Mouse (Mus musculus): ENCODE results near the gene Ptpre. TPM values are rescaled to one million over a fixed set of nuclear protein-coding genes. Genes with fewer than 3 reads are reported as not detected.

The Ptpre gene
- total RNA-seq, 2 experiments from 2014 or later: 5.0 to 7.4 TPM

DNA sequence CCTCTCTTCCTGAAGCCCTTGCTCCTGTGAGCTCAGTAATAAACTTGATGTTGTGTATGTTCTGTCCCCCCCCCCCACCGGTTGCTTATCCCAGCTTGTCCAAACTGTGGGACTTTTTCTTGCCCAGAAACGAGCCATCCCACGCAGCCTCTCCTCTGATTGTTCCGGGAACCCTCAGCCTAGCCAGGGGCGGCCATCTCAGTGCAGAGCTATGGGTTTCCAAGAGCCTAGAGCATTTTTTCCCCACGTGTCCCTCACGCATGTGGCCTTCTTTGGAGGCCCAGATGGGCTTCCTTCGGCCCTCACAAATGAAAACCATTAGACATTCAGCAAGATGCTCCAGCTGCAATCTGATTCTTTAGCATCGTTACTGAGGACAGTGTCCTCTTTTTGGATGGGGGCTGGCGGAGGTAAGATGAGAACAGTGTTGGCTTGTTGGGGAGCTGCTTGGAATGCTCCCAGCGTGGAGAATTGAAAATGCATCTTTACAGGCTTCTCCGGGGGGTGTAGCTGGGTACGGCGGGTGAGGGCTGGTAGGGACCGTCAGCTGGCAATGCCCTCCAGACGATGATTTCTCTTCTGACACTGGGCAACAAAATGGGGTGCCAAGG, 41.5 kb downstream of the Ptpre start:
- no peak for DNase-seq

DNA sequence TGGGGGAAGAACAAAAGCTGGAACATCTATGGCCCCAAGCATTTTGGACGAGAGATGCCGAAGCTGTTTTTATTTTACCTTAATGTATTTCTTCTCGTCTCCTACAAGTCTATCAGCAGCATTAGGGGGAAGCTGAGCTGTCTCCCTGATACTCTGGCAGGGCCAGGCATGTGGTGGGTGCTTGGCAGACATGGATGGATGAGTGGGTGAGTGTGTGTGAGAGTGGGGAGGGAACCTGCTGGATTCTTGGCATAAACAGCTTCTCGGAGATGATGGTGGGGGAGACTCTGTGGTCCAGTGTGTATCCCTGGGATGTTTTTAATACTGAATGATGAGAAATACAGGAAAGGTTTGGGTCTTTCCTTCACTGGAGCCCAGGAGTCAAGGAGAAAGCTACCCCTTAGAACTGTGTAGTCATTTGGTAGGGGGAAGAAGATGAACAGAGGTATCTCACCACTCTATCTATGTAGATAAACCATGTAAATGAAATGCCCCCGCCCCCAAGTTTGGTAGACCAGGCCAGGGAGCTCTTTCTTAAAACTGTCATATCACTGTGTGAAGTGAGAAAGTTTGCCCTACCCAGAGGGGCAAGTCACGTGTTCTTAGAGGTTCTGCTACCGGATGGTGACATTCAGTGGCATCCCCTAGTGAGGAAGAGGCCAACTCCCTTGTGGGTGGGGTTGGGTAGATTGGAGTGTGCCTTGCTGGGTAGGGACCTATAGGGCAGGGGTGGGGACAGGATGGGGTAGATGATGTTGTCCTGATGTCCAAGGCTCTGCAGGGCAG, 43.2 kb downstream of the Ptpre start:
- DNase-seq: no peak

DNA sequence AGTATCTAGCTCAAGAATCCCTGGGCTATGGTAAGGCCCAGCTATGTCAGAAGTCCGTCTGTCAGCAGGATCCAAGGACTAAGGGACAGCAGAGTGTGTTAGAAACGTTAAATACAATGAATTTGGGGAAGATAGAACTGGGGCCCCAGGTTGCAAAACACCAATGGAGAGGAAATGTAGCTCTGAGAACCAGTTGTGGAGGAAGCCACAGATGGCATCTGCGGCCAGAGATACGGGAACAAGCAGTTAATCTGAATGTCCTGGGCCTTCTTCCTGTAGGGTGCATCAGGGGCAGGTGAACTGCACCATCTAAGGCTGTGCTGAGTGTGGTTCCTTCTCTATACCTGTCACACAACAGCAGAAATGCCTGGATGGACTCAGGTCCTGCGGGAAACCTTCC, 43.8 kb downstream of the Ptpre start:
- no peak for DNase-seq

DNA sequence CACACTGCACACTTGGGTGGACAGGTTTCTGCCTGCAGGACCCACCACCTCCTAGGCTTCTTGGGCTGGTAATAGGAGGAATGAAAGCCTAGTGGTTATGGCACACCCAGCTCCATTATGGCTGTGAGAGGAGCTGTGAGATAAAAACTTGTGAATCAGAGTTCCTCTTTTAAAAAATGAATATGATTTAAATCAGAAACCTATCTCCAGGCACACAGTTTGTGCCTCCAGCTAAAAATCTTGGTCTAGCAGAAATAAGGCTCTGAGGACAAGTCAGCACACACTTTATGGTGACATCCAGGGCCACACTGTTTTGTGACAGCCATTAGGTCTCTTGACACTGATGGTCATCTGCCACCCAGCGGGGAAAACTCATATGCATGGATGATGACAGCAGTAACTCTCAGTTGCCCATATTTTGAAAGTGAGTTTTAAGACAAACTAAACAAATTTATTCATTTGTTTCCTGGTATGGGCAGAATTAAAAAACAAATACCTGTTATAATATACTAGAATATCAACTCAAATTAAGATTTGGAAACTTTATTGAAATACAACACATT, 47.9 kb downstream of the Ptpre start:
- DNase-seq: no peak

DNA sequence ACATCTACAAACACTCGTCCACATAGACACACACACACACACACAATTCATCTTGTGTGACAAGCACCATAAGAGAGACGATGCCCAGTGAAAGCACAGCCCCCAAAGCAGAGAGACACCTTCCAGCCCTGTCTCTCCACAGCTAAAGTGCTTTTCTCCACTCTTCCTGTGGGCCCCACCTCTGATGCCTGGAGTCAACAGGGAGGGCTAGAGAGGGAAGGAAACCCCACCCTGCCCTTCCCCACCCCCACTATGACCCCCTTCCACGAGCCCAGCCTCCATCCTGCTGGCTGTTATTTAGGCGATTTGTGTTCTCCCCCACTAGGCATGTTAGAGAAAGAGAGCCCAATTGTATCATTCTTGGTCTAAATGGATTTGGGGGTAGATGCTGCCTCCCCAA, 49.1 kb downstream of the Ptpre start:
- DNase-seq: no peak

DNA sequence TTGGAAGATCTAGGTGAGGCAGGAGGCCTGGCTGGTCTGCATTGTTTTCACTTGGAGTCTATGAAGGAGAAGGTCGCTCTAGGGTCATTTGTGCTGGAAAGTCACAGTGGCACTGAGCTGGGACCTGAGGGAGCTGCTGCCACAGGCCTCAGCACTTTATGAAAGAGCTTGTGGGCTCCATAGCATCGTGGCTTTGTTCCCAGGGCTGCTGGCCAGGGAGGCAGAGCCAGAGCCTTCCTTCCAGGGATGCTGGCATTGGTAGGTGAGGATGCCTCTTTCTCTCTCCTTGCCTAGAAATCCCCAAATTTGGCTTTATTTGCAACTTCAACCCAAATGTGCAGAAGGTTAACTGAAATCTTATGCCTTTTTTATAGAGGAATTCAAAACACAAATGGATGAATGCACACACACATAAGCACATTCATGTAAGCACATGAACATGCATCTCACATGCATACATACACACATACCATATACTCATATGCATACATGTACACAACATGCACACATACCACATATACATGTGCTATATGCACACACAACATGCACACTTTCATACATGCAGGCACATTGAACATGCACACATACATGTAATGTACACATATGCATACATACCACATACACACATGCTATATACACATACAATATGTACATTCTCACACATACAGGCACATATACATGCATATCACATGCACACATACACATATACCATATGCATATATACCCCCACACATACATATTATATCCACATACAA, 50.7 kb downstream of the Ptpre start:
- DNase-seq: no peak

DNA sequence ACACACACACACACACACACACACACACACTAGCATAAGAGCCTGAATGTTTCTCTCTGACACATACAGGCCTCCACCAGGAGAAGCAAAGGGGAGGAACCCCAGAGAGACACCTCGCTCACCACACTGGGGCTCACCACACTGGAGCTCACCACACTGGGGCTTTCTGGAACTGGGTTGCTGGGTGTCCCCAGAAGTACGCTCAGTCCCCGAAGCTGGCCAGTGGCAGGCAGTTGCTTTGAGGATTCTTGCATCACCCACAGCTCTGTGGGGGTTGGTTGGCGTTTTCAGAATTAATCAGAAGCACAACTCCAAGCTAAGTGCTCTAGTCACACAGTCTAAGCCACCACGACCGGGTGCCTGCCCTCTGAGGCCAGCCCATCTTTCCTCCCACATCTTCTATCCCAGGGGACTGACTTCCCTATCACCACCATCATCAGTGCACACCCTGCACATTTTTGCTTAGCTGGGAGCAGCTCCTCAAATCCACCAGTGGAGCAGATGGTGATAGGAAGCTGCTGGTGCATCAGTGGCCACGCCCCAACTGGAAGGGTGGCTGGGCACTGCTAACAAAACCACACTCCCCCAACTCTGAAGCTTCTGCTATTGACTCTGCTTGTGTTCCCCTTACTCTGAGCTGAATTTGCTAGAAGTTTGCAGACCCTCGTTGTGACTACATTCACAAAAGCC, 51.5 kb downstream of the Ptpre start:
- no peak for DNase-seq

DNA sequence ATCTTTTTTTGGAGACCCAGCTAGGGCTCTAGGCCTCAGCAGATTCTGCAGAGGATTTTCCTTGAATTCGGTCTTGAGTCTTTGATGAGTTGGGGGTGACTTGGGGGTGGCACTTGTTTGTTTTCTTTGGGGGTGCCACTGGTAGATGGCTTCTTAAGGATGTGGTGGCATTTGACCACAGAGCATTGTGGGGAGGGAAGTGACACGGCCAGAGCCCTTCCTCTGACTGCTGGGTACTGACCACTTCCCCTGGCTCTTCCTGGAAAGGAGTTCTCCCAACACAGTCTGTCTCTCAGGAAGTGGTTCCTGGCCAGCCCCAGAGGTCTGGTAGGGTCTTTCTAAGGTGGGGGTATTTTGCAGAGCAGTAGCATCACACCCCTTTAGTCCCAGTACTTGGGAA, 54.2 kb downstream of the Ptpre start:
- no peak for DNase-seq

DNA sequence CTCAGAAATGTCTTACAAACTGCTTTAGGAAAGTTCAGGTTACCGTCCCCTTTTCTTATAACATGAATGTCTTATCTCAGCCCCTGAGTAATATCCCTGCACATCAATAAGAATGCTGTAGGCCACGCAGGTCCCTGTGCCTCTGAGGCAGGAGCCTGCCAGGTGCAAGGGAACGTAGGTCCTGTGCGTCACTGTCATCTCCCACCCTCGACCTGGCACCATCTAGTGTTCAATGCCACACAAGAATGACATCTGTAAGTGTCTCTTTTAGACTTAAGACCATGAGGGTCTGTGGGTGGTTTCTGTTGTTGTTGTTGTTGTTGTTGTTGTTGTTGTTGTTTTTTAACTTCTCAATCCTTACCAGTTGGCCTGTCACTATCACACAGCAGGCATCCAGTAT, 56.0 kb downstream of the Ptpre start:
- DNase-seq: no peak

DNA sequence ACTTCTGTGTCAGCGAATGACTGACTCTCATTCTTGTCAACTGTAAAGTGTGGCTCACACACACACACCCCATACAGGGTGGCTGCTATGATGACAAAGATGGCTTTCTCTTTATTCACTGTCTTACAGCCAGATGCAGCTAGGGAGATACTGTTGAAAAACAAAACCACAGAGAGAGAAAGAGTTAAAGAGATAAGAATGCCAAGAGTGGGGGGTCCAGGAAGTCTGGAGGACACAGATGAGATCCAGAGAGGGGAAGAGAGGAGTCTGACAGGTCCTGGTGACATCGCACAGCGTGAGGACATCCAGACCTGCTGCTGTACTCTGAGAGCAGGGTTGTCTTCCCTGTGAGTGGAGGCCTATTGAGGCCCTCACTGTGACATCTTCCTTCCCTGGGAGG, 56.5 kb downstream of the Ptpre start:
- DNase-seq: no peak

DNA sequence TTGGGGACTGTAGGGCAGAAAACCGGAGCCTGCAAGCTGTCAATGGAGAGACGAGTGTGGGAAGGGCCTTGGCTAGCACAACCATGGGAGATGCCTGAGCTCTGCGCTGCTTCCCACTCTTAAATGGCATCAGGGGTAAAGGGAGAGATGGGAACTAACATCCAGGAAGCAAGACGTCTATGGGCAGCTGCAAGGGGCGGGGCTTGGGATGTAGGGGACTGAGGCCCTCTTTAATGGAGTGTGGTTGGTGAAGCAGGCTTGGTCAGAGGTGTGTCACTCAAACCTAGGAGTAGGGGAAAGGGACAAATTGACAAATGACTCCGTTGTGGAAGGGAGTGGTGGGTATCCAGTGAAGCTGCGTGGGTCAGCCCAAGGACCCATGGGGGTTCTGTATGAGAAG, 57.4 kb downstream of the Ptpre start:
- no peak for DNase-seq

DNA sequence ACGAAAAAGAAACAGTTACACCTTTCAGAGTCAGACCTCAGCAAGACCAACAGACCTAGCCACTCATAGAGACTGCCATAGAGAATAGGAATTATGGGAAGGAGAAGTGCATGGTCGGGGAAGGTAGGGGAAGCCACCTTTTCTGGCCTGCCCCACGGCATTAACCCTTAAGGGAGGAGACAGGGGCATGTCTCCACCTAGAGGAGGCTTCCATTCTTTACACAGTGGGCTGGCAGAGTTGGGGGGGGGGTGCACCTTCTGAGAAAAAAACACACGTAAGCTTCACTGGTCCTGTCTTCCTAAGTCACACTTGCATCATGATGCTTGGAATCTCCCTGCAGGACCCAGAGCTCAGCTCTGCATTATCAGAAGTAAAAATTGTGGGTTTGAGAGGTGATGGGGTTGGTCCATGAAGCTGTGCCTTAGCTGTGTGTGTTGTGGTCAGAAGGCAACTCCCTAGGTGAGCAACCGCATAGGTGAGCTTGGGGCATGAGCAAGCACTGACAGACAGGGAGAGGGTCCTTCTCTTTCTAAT, 58.4 kb downstream of the Ptpre start:
- DNase-seq: no peak

DNA sequence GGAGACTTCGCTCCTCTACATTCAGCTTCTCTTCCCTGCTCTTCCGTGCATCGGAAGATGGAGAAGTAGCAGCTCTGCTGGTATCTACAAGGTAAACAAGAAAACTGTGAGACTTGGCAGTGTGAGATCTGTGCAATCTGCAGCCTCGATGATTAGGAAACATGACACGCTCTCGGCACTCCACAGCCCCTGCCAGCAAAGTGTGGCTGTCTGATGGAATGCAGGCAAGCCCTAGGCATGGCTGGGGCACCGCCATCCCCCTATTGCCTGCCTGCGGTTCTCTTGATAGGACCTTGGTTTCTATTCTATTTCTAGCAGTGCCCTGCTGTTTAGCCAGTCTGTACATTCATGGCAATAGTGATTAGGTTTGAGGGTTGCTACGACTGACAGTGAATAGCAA, 59.7 kb downstream of the Ptpre start:
- peak; percentile 29 to 35 for DNase-seq

DNA sequence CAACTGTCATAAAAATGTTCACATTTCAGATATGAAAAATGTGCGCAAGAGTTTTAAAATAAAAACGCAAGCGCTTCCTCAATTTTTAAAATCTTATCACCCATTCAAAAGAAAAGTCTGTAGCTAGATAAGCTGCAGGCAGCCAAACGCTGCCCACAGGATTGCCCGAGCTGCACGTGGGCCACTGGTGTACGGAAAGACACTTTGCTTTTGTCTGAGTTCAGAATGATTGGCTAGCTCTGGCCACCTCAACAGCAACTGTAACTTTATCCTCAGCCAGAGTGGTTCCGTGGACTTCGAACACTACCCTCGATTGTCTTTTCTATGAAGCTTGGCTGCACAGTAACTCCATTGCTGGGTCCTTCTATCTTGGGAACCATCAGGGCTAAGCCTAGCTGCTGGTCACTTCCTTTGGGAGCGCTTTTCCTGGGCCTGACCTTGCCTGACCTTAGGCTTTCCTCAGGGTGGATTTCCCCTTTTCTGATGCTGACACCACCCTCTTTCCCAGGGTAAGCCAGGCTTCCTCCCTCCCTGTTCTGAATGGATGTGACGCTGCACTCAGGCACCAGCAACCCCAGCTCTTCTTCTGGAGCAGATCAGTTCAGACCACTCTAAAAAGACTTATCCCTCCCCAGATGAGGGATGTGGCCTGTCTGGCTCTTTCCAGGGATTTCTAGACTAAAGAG, 60.5 kb downstream of the Ptpre start:
- no peak for DNase-seq

DNA sequence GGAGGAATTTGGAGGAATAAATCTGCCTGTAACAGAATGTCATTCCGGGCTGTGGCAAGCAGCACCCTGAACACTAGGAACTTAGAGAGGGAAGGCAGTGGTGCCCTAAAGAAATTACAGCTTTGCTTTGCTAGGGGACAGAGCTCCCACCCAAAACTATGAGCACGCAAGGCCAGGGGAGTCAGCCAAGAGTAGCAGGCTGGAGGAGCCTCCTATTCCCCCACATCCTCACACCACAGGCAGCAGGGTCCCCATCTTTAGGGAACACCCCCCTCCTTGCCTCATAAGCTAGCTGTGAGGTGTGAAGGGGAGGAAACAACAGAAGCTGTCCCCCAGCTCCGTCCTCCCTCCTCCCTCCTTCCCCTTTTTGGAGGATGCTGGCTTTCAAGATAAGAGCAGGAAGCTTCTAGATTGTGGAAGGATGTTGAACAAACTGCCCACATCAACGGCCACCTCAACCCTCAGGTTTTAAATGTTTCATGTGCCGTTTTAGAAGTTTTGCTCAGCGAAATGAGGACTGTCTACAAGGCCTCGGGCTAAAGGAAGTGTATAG, 61.1 kb downstream of the Ptpre start:
- no peak for DNase-seq

DNA sequence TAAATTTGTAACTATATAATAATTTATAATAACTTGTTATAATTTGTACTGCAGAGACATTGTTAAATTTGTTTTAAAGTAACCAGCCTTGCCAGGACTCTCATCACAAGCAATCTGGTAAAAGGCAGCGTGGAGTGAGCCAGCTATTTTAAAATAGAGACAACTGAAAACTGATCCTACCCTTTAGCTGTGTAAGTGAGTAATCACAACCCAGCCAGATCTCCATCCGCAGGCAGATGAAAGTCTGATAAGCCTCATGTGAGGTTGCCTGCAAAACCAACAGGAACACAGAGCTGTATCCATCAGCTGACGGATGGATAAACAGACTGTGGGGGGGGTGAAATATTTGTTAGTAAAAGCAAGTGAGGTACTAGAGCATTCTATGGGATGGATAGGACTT, 62.8 kb downstream of the Ptpre start:
- no peak for DNase-seq

DNA sequence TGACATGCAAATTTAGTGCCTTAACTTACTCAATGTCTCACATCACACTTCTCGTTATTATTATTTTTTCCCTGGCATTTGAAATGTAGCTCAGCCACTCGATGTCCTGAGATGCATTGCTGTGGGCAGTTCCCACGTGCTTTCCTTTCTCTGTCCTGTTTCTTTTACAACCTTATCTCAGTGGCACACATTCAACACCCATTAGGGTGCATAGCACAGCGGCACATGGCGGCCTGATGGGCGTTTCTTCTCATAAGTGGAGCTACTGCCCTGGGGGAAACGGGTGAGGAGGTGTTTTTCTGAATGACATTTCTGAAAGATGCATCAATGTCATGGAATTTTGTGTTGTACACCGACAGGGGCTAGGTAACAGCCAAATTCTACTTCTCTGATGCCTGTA, 64.3 kb downstream of the Ptpre start:
- no peak for DNase-seq

DNA sequence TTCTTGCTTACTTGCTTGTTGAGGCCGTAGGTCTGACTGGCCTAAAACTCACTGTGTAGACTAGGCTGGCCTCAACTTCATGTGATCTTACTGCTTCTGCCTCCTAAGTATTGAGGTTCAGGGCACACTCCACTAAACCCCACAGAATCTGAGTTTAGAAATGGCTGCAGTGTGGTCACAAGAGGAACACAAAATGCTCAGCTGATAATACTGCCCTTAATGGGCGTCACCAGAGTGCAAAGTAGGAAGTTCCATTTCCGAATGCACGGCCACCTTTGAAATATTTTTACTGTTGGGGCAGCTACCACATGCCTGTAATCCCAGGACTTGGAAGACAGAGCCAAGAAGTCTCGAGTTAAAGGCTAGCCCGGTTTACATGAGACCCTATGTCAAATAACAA, 65.0 kb downstream of the Ptpre start:
- DNase-seq: no peak

DNA sequence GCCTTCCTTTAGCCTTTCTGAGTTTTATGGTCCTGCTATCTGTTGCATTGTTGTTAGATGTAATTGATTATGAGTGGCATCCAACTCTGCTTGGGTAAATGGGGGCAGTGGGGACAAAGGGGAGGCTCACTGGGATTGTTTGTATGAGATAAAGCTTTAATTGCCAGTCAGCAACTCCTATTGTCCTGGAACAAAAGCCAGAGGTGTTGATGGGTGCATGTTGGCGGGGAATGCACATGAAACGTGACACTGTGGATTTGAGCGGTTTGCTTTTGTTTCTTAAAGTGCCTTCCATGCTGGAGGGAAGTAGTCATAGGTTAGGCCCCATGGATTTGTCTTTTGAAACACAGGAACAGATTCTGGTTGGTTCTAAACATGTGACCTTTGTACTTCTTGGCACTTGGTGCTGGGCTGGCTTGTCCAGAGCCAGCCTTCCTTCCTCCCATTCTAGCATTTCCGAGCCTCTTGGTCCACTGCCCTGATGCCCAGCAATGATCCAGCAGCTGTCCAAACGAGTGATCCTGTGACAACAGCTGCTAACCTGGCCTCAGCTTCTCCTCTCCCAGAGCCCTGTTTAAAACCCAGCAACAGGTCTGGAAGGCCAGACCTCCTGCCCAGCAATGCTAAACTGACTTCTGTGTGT, 65.7 kb downstream of the Ptpre start:
- DNase-seq: peak in 1 of 2 experiments; percentile 38

DNA sequence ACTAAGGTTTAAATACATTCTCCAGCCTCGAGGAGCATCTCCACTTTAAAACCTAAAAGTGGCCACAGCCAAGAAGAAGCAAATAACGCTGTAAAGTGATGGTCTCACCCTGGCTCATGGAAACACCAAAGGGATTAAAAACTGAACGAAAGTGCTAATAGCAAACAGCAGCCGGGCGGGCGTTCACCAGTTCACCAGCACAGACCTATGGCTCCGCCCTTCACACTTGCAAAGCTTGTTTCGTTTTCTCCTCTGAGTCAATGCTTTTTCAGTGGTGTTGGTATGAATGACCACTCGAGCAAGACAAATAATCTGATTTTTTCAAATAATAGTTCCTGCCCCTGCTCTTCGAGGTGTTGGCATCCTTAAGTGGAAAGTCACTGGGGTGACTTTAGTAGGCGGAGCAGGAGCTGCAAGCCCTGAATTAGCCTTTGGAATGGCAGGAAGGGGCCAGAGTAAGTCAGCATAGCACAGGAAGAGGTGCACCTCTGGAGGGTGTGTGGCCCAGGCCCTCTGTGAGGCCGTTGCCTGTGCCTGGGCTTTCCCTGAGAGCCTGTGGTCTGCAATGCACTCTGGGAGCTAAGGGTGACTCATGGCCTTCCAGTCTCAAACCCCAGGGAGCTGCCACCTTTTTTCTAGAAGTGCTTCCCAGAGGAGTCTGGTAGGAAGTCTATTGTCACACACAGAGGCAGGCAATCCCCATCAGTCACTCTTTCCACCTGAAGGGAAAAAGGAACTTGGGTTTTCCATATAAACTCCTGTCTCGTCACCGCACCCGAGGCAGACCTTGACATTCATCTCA, 67.9 kb downstream of the Ptpre start:
- DNase-seq: peak; percentile 67 to 68
